10 mouse cellular contexts compared by ENCODE assay signal in the genomic region with DNA sequence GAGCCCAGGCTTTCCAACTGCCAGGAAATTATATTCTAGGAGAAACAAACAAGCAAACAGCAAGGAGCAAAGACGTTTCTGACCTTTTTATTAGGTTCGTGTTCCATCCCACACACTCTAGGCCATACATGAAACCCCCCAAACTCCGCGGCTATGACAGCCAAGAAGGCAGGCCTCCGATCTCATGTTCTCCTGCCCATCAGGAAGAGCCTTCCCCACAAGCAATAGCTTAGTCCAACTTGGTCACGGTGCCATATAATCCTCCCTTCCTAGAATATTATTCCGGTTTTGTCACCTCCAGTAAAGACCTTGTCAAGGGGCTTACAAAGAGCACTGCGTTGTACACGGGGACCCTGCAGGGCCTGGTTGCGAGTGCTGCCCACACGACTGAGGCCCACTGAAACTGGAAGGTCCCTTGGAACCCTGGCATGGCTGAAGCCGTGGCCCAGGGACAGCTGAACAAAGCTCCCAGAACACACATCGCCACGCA. TPM values are rescaled to one million over a fixed set of nuclear protein-coding genes. Genes with fewer than 3 reads are reported as not detected.
A peak's percentile ranks its signal among the peaks of the same experiment; 100 is the strongest.
DNase-seq lines count a peak whose midpoint lies in the region; ATAC-seq and TF ChIP-seq lines count a peak whose summit lies in the region.
"Had no signal": no experiment of that assay in that cellular context is flagged by ENCODE, and none has a peak within 500 bp of the region (broad histone marks: within the 10 kb centered on the region; RNA-seq: fewer than 3 reads in every experiment).

No protein-coding gene starts in this region.

- H3K9me3 ChIP-seq in neural tube, embryonic 11.5 days (ENCODE audit: control insufficient read depth, low read length): no peaks in the 10 kb centered on the region
- H3K9me3 ChIP-seq in limb, embryonic 15.5 days: no peaks in the 10 kb centered on the region
- no peaks in the 10 kb centered on the region for H3K9me3 ChIP-seq in stomach, postnatal 0 days (ENCODE audit: control insufficient read depth, low read length)

- H3K27ac ChIP-seq in gastrocnemius, adult 2 months: no peak overlapping the region
- H3K27ac ChIP-seq in neural tube, embryonic 11.5 days (ENCODE audit: low read depth, low read length): no peak overlapping the region
- no peak overlapping the region for H3K27ac ChIP-seq in limb, embryonic 15.5 days
- H3K27ac ChIP-seq in stomach, postnatal 0 days (replicated peaks): peak overlapping the region; percentile 73
- H3K27ac ChIP-seq: macrophage had no signal

- no peak overlapping the region for H3K9ac ChIP-seq in neural tube, embryonic 11.5 days (ENCODE audit: low read length)
- no peak overlapping the region for H3K9ac ChIP-seq in limb, embryonic 15.5 days
- peak overlapping the region; percentile 84 for H3K9ac ChIP-seq in stomach, postnatal 0 days (ENCODE audit: low read length)

- TF ChIP-seq EP300 in stomach, postnatal 0 days (optimal IDR thresholded peaks at IDR 0.05): no peak

- peaks cover 20% of the 10 kb centered on the region for H3K4me1 ChIP-seq in neural tube, embryonic 11.5 days (ENCODE audit: control insufficient read depth, insufficient read depth, low read length)
- peaks cover 41% of the 10 kb centered on the region for H3K4me1 ChIP-seq in limb, embryonic 15.5 days
- H3K4me1 ChIP-seq in stomach, postnatal 0 days (replicated peaks; ENCODE audit: control insufficient read depth, insufficient read depth): no peaks in the 10 kb centered on the region

- DNase-seq in gastrocnemius, adult 2 months: no peak
- DNase-seq in gastrocnemius, postnatal 4 days (ENCODE audit: low spot score in 2 of 2): no peak
- no peak for DNase-seq in neural tube, embryonic 11.5 days (ENCODE audit: low spot score)
- DNase-seq in neural tube, embryonic 10.5 days (ENCODE audit: extremely low spot score, low spot score): no peak
- DNase-seq in stomach, postnatal 0 days (ENCODE audit: low spot score): no peak
- DNase-seq in thymus, postnatal 14 days: no peak
- DNase-seq in urinary bladder, postnatal 36 days (ENCODE audit: low spot score in 2 of 2): no peak

- no peaks in the 10 kb centered on the region for H3K36me3 ChIP-seq in neural tube, embryonic 11.5 days (ENCODE audit: control insufficient read depth, insufficient read depth, low read length)
- no peaks in the 10 kb centered on the region for H3K36me3 ChIP-seq in limb, embryonic 15.5 days
- H3K36me3 ChIP-seq in stomach, postnatal 0 days (ENCODE audit: control insufficient read depth, insufficient read depth, low read length): no peaks in the 10 kb centered on the region

- no peak for TF ChIP-seq CTCF in gastrocnemius, adult 2 months (IDR thresholded peaks at IDR 0.05)
- no peak for TF ChIP-seq CTCF in stomach, postnatal 0 days (IDR thresholded peaks at IDR 0.05; ENCODE audit: low read depth)

- peak overlapping the region; percentile 71 for H3K4me3 ChIP-seq in gastrocnemius, adult 2 months
- H3K4me3 ChIP-seq in neural tube, embryonic 11.5 days (ENCODE audit: low read depth, low read length): peak overlapping the region; percentile 28
- H3K4me3 ChIP-seq in limb, embryonic 15.5 days: peak overlapping the region; percentile 40
- peak overlapping the region; percentile 67 for H3K4me3 ChIP-seq in stomach, postnatal 0 days (ENCODE audit: low read depth, low read length)

- intact Hi-C loops in gastrocnemius, adult 2 months (cut with DNase I): no loop called here

- 2% methylated on average over 14 of the region's 14 CpGs for WGBS in neural tube, embryonic 11.5 days
- 25% methylated on average over 14 of the region's 14 CpGs for WGBS in limb, embryonic 15.5 days
- 24% methylated on average over 14 of the region's 14 CpGs for WGBS in stomach, postnatal 0 days

- H3K27me3 ChIP-seq in neural tube, embryonic 11.5 days (ENCODE audit: control insufficient read depth, insufficient read depth, low read length): peaks cover 88% of the 10 kb centered on the region
- peaks cover 93% of the 10 kb centered on the region for H3K27me3 ChIP-seq in limb, embryonic 15.5 days
- H3K27me3 ChIP-seq in stomach, postnatal 0 days (ENCODE audit: control insufficient read depth, insufficient read depth, low read length): peaks cover 5% of the 10 kb centered on the region; the same call in 1 of the 2 replicates

- no peak for ATAC-seq in neural tube, embryonic 11.5 days (ENCODE audit: insufficient read depth, low FRiP score, low TSS enrichment)
- no peak for ATAC-seq in limb, embryonic 15.5 days (ENCODE audit: insufficient number of reproducible peaks, low FRiP score, low TSS enrichment, low read depth)
- ATAC-seq in stomach, postnatal 0 days (ENCODE audit: low FRiP score, low TSS enrichment): no peak

- H3K4me2 ChIP-seq in neural tube, embryonic 11.5 days (ENCODE audit: low read depth): peak overlapping the region; percentile 53
- peak overlapping the region; percentile 66 for H3K4me2 ChIP-seq in limb, embryonic 15.5 days
- peak overlapping the region; percentile 75 for H3K4me2 ChIP-seq in stomach, postnatal 0 days (replicated peaks; ENCODE audit: low read depth)

RNA-seq across cellular contexts. Expression of a gene that starts 3.1 kb away (rescaled TPM):
- under 1 TPM in 1 of 2 experiments, not detected in 1; 0.10 TPM for total RNA-seq in gastrocnemius, adult 2 months (2021)
- under 1 TPM; 0.21 to 0.29 TPM for total RNA-seq in gastrocnemius, postnatal 4 days (2021)
- polyA plus RNA-seq in neural tube, embryonic 11.5 days (2014; fragmentation: Nextera tagmentation; extraction: Ambion mirVana): 5.2 and 5.5 TPM in 2 replicates
- 5.0 and 5.5 TPM in 2 replicates for polyA plus RNA-seq in limb, embryonic 15.5 days (2015; fragmentation: Nextera tagmentation; extraction: Ambion mirVana)
- 10.0 and 12.5 TPM in 2 replicates for polyA plus RNA-seq in stomach, postnatal 0 days (2015; fragmentation: Nextera tagmentation; extraction: Ambion mirVana)
- polyA plus RNA-seq: macrophage; testis, adult 2 months had no signal
